Mouse (Mus musculus) common myeloid progenitor, adult 5-6 weeks (primary cell): Measurements from ENCODE around the gene Lad1. TPM values are rescaled to one million over a fixed set of nuclear protein-coding genes. Genes with fewer than 3 reads are reported as not detected.

Source experiments
- ATAC-seq: replicated peaks from 2 replicates; pipeline ENCODE4 v1.8.0; 2016; ENCODE audit warnings: low read depth, mild to moderate bottlenecking, moderate TSS enrichment, inconsistent platforms; ENCODE audit not compliant: poor library complexity, severe bottlenecking
- total RNA-seq: library from RNA; stranded (forward); fragments of 200-1000, 187-1606 nt; gene quantifications from 2 replicates; pipeline ENCODE4 v1.2.3, GENCODE M21; 2017

Gene Lad1
- not detected in 2 replicates for total RNA-seq

DNA sequence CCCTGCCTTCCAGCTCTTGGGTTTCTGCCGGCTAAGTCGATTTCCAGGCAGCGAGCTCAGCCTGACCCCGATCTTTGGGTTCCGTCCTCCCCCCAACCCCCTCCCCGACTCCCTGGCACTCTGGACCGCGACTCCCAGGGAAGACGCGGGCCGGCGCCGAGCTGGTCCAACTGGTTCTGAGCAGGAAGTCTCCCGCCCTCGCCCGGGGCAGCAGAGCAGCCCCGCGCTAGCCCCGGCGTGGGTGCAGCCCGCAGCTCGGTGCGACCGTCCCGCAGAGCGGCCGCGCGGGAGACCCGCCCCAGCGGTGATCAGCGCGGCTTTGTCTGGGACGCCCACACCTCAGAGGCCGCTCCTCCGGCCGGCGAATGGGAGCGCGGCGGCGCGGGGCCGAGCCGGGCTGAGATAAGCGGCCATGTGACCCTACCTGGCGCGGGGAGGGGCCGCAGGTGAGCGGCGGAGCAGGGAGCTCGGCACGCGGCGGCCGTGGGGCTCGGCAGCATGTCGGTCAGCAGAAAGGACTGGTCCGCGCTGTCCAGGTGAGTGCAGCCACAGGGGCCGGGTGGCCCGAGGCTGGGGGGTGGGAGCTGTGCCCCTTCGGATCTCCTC, at the start of gene Lad1:
Gene Lad1, plus strand, starts transcription at position 118 of the 606 bp plus-strand sequence.
- no peak for ATAC-seq

DNA sequence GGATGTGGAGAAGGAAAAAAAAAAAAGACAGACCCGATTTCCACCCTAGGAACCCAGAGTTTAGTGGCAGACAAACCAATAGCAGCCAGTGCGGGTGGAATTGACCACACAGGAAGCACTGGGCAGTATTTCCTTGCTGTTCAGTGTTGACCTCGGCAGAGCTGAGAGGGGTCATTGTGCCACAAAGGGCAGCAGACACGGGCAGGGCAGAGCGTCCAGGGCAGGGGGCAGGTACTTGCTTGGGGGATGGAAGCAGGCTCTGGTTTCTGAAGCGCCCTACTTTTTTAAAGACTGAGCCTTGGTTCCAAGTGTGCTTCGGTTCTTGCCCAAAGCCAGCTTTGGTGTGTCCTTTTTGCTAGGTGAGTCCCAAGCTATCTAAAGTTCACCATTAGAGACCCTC, 48.2 kb upstream of the Lad1 start:
- ATAC-seq: no peak

DNA sequence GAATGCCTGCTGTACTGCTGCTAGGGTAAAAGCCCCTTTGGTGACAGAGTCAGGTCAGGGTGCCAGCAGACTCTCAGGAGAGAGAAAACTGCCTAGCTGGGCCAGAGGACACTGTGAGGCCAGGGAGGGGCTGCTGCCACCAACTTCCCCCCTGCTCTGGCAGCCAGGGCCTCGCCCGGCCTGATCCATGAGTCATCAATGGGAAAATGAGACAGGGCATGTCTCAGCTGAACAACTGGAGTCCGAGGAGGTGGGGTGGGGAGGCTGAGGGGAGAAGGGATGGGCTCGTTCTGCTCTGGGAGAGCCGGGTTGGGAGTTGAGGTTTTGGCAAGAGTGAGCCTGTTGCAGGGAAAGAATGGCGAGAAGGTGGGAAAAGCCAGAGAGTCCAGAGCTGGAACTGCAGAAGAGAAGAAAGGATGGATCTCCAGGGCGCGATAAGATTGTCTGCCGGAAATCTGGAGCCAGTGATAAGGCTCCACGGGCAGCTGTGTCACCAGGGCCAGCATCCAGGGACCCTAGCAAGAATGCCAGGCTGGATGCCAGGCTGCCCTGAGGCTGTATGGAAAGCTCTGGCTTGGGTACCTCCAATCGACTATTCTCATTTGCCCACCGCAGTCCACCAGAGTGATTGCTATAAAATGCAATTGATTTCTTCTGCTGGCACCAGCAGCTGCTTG, 47.4 kb upstream of the Lad1 start:
- ATAC-seq: peak; percentile 22; the same call in 1 of the 2 replicates

DNA sequence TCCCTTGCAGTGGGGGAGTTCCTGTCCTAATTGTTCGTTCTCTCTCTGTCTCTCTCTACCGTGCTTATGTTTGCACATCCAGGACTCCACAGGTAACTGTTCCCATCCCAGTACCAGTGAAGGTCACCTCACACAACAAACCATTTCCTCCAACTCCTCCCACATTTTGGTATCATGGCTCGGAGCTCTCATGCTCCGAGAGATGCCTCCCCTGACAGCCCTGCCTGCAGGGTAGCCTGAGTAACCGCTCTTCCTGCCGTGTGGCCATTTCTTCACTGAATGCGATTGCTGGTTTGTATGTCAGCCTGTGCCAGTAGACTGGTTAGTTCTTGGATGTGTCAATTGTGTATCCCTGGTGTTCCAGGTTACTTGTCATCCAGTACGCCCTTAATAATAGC, 46.8 kb upstream of the Lad1 start:
- no peak for ATAC-seq

DNA sequence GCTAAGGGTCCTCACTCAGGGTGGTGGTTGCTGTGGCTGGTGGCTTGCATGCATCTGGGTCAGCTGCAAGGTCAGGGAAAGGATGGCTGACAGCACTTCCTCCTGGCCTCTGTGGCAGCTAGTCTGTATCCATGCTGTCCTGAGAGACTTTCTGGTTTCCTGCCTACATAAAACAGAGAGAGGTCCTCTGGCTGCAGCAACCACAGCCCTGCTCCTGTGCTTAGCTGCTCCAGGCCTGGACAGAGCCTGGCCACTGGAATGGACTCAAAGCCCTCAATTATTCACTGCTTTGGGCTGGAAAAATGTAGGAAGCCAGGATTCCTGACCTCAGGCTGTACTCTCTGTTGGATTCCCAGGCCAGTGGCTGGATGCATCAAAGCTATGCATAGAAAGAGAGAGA, 41.8 kb upstream of the Lad1 start:
- 0 out of 2 replicates have a peak, but pooled peaks have one; percentile 13 for ATAC-seq

DNA sequence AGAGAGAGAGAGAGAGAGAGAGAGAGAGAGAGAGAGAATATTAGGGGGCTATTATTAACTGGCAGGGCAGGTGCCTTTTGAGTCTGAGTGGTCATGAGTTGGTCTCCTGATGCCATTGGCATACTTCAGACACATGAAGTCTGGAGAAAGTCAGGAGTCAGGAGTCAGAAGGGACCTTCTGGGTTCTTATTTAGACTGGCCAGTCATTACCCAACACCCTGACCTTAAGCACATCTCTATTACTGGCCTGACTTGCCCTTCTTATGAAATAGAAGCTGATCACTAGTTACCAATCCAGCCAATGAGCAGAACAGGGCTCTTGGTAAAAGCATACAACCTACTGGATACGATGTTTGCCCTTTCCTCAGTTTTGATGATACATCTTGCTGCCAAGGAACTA, 41.4 kb upstream of the Lad1 start:
- no peak for ATAC-seq

DNA sequence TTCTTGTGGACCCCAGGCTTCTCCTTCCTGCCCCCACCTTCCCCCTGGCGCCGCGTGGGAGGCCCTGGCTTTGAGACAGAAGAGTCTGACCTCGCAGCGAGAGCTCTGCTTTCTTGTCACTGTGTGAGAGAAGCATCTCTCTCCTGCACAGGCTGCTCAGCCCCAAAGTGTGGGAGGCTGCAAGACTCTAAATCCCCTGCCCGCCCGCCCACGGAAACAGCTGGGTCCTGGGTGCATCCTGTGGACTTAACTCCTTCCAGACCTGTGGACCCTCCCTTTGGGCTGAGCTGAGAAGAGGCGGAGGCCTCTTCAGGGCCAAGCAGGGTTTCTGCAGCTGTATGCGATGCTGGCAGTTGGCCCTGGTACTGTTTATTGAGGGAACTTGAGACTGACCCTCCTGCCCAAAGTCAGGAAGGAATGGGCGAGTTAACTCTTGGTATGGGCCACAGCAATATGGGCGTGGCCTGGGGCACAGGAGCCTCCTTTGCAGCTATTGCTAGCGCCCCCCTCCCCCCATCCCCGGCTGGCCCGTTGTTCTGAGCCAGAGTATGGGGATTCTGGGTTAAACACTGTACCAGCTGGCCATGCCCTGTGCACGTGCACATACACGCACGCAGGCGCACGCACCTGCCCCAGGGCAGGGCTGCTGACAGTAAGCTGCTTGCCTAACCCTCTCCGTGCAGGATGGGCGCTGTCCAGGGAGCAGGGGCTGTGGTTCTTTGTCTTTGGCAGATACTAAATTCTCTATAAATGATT, 39.4 kb upstream of the Lad1 start, which contains the start of gene Tnni1:
Gene Tnni1, plus strand, starts transcription at position 655 of the 756 bp plus-strand sequence.
- peak; percentile 45 for ATAC-seq

DNA sequence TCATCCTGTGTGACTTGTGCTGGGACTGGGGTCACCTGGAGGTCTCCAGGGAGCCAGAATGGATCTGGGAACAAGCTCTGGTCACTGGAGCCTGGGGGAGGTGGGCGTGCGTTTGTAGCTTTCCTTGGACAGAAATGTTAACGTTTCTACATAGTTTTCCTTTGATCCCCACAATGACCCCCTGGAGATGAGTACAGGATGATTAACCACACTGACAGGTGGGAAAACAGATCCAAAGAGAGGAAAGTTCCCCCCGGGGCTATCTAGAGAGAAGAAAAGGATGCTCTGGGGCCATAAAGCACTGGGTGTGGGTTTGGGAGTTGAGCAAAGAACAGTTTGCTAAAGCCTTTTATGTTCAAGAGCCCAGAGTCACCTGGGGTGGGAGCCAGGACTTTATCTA, 37.7 kb upstream of the Lad1 start:
- ATAC-seq: no peak

DNA sequence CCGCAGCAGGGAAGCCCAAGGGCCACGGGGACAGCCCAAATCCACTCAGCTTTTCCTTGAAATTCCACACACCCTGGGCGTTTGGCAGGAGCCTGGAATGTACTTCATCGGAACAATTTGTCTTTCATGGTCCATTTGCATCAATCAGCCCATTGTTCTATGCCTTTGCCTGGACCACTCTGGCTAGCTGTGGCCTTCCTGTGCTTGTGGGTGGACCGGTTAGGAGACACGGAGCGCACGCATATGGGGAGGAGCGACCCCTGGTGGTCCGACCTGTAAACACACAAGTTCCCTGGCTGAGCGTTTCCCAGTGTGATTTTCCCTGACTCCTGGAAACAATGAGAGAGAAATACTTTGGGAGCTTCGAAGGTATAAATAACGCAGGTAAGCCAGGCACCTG, 37.2 kb upstream of the Lad1 start:
- ATAC-seq: peak; percentile 79

DNA sequence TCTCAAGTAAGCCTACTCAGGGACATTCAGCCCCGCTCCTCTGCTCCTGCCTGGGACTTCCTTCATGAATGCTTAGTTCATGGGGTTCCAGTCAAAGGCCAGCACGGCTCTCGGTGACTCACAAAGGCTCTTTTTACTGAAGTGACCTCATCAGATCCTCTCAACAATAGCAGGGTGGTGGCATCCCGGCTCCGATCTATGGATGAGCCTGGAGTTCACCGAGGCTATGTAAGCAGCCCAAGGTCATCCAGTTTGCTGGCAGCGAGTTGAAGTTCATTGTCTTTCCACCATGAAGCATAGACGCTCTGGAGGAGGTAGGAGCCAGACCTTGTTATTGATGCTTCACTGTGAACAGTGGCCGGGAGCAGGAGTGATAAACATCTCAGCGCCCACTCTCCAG, 35.6 kb upstream of the Lad1 start:
- ATAC-seq: no peak

DNA sequence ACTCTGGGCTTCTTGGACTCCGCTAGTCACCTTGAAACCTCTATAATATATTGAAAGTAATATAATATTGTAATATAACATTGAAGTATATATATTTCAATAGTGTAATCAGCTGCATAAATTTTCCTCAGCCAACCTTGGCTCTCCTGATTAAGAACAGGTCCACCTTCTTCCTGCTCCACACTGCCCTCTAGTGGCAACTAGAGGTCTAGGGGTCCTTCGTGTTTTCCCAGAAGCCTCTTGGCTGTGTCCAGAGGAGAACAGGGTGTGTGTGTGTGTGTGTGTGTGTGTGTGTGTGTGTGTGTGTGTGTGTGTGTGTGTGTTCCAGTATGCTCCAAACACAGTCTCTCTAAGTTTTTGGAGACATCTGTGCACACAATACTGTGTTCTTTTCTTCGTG, 30.6 kb upstream of the Lad1 start:
- peak; percentile 62 for ATAC-seq

DNA sequence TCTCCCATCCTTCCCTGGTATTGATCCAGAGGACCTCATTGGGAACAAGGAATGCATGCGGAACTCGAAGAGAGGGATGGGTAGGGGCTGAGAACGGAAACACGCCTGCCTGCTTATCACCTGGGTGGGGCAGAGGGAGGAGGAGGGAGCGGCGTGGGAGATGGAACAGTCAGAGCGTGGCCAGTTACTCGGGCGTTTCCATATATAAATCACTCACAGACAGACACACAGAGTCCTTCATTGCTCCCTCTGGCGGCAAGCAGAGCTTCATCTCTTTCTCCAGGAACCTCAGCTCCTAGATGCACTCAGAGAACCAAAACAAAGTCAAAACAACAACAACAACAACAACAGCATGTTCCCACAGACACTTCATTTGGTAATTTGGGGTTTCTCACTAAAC, 29.7 kb upstream of the Lad1 start:
- ATAC-seq: peak; percentile 35; the same call in 1 of the 2 replicates

DNA sequence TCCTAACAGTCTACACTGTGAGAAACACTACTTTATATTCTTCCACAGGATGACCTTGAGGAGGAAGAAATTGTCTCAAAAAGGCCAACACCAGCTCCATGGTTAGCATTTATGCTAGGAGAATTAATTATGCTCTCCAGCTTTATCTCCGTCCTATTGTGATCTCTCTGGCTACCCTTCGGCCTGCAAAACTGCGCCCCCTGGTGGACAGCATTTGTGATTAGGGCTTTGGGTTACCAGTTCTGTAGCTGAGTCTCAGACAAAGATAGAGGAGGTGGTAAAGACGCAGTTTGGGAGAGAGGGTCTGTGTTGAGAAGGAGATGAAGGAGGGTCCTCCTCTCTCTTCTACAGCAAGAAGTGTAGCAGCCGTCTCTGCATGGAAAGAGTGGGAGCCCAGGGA, 28.6 kb upstream of the Lad1 start:
- peak; percentile 55; the same call in 1 of the 2 replicates for ATAC-seq

DNA sequence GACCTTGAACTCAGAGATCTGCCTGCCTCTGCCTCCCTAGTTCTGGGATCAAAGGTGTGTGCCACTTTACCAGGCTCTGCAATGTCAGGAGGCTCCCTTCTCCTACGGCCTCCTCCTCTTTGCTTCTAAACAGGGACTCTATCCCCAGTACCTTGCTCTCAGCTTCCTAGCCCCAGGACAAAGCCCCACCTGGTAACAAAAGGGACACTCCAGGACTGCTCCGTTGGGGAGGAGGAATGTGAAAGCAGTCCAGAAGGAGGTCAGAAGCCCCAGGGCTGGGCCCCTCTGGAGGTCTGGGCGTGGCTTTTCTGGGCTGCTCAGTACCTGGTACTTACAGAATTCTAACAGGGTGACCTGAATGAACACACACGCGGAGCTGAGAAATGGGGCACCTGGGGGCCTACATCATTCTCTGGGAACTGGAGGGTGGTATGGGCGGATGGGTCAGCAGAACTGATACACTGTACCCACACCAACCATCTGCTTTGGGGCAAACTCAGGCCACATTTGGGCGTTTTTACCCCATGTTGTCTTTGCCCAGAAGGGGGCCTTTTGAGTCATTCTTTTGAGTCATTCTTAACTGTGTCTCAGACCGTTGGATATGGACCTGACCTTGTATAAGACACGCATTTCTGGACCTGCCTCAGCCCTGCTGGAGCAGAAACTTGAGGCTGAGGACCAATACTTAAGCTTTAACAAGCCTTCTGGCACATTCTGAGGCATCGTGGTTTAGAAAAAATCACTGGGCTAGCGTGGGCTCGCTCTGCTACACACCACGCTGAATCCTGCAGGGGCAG, 26.1 kb upstream of the Lad1 start:
- ATAC-seq: no peak

DNA sequence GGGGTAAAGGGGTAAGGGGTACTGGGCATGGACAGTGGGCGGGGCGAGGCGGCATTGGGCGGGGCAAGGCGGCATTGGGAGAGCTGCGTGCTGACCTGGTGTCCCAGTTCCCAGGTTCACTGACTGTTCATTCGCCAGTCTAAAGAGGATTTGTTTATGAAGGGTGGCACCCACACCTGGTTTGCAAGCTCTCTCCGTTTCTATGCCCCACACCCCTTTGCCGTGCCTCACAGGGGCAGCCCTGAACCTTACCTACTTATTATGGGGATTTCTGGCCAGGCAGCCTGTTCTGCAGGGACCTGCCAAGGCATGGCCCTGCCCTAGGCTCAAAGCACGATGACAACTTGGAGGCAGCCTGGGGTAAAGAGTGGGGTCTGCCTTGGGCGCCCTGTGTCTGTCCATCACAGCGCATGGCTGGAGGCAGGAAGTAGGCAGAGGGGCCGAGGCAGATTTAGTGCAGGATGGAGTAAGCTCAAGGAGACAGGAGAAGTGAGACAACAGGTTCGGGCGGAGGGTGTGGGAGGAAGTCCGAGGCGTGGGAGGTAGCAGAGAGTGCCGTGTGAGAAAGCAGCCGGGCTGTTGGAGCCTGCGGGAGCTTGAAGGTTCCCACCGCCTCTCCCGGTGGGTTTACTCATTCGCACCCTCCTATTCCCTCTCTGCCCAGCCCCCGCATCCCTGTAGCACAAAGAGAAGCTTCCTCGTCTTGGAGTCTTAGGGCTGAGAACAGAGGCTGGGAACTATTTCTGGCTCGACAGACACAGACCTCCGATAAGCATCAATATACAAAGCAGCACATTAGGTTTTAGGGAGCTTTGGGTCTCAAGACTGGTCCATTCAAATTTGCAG, 24.8 kb upstream of the Lad1 start:
- peak; percentile 49 for ATAC-seq

DNA sequence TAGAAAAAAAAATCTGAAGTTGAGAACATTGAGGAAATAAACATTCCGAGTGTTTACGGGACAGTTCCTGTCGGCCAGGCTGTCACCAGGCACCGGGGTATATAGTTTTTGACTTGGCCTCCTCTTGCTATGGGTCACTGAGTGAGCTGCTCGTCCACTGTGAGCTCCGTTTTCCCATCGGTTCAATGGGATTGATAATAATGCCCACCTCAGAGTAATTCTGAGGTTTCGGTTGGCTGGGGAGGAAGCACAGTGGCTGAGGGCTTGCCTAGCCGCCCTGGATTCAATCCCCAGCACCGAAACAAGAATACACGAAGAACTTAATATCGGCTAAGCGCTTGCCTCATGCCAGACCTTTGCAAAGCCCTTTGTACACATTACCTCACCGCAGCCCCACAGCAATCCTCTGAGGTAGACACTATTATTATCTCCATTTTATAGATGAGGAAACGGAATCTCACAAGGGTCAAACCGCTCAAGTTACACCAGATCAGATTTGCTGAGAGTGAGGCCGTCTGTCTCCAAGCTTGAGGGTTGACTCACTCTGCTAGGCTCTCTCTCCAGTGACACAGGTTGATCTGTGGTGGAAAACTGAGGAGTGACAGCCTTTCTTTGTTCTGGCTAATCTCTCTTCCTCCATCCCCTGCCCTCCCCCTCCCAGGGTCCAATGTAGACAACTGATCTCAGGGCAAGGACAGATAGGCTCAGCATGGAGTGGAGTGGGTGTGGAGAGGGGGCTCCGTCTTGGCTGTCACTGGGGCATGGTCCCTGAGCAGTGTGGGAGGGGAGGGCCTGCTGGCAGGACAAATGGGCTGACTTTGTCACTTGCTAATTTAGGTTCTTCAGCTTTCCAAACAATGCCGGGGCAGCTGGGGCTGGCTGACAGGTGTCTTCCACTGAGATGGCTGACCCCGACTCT, 23.9 kb upstream of the Lad1 start:
- peak; percentile 39 for ATAC-seq

DNA sequence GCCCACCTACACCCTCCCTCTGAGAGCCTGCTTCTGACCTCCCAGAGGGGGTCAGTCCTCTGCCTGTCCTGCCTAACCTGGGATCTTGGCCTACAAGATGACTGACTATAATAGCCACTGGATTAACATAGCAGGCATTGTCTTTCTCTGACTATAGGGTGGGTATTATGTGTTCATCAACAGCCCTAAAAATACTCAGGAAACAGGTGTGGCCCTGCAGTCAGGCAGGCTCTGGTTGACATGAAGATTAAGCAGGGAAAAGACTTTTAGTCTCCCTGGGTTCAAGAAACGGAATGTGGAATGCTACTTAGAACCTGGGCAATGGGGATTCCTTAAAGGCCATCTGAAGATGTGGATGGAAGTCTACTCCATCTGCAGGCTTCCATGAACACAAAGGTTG, 19.9 kb upstream of the Lad1 start:
- ATAC-seq: no peak

DNA sequence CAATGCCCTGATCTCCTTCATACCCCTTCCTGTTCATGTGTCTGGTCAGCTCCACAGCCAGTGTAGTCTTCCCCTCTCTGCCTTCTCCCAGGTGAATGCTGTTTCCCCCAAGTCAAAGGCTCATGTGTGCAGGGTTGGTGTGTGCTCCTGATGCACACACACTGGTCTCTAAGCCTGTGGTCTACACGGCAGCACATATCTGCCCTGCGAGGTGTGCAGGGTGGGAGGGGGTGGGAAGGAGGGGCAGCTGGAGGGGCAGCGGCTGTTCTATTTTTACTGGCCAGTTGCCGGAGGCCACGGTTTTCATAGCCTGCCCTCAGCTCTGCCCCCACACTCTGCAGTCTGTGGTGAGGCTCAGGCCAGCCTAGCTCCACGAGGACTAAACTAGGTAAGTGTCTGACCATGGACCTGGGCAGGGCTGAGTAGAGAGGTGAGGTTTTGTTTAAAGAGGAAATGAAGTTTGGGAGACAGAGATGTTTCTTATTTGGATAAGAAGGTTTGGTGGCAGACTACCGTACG, 19.2 kb upstream of the Lad1 start:
- ATAC-seq: no peak
